Mouse (Mus musculus): Measurements from ENCODE around the gene Stt3b.

- TF ChIP-seq CTCF (IDR thresholded peaks at IDR 0.05; ENCODE audit: low read depth, low read length) (no peak), EP300 (IDR thresholded peaks at IDR 0.05; ENCODE audit: insufficient read depth, low read depth, low read length) (no peak), POLR2A (IDR thresholded peaks at IDR 0.05; ENCODE audit: insufficient read depth, low read length) (no peak)
These were observed 26.8 kb downstream of the Stt3b start for GRCm38 (mm10) chr9:115283403-115283802.

Measured in ES-Bruce4 (cell line).